Mouse (Mus musculus): ENCODE measurements around the gene Sirt4.

- peak; percentile 70 for TF ChIP-seq POLR2A (IDR thresholded peaks at IDR 0.05; ENCODE audit: control insufficient read depth, low read depth, low read length)
- no peak for TF ChIP-seq CTCF (IDR thresholded peaks at IDR 0.05; ENCODE audit: control insufficient read depth, insufficient read depth, insufficient replicate concordance, low read depth, low read length)
These were observed at the start of gene Sirt4 for GRCm38 (mm10) chr5:115483947-115484920.

All from testis, adult 2 months (tissue).